Mouse (Mus musculus) spleen, adult 2 months (tissue): ENCODE measurements around the gene Sema6c.

Source experiments
- CTCF ChIP-seq: fragments of 200-500 bp; IDR thresholded peaks from 2 replicates; pipeline ENCODE4 v1.5.1; 2011; ENCODE audit warnings: mild to moderate bottlenecking, inconsistent platforms; ENCODE audit not compliant: insufficient read depth, insufficient read length, insufficient replicate concordance; ENCODE audit errors: extremely low read depth
- POLR2A ChIP-seq: fragments of 200-500 bp; IDR thresholded peaks from 2 replicates; pipeline ENCODE4 v1.6.1; 2011; ENCODE audit warnings: low read depth, low read length, inconsistent platforms

DNA sequence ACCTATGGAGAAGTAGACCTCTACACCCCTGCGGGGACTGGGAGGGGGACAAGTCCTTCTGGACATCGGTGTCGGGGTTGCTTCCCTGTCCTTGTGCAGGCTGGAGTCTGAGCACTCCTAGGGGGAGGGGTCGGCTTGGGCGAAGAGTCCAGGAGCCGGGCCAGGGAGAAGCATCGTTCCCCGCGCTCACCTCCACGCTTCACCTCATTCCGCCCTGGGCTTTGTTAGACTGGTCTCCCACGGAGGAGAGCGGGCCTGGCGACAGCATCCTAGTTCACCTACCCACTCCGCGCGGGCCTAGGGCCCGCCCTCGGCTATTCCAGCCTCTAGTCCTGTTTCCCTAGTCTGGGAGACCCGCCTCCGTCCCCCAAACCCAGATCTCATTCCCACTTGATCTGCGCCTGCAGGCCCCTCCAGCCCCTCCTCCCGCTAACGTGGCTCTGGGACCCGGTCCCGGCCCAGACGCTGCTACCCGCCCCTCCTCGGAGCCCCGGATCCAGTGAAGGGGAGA lies 839 bp downstream of the Sema6c start:
- no peak for TF ChIP-seq CTCF
- TF ChIP-seq POLR2A = no peak
